Mouse (Mus musculus): ENCODE data around the gene Olfr1167.

Olfr1167 gene

DNA sequence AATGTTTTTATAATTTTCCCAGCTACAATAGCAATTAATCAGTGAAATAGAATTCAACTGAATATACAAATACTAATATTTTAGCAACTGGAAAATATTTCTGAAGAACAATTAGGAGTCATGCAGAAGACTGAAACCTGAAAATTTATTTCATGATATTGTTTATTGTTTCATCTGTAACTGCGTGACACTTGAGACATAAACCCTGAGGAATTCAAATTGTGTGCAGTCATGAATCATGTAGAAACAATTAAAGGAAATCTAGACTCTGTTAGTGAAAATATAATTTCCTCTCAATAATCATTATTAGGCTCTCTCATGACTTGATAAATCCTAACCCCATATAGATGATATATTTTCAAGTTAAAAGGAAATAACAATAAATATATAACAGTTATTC is at the start of gene Olfr1167:
Gene Olfr1167, minus strand, starts transcription at position 101 of the 400 bp plus-strand sequence.
- WGBS: 84% methylated on average over 1 of the region's 1 CpGs

DNA sequence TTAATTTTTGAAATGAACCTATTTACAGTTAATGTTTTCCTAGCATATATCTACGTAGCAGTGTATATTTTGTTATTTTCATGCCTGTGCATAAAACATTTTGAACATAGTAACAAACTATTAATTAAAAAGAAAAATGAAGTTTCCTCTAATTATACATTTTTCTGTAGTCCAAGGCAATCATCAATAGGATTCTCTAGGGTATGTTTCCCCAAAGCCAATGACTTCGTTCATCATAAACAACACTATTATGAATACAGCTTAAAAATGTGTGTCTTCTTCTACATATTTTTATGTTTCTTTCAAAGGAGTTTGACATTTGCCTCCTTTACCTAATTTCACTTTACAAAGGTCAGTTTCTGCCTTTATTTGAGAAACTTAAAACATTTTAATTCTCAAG is 26.6 kb upstream of the Olfr1167 start, which contains the start of gene Olfr1168:
Gene Olfr1168, plus strand, starts transcription at position 301 of the 400 bp plus-strand sequence.
- WGBS: 84% methylated on average over 2 of the region's 2 CpGs

DNA sequence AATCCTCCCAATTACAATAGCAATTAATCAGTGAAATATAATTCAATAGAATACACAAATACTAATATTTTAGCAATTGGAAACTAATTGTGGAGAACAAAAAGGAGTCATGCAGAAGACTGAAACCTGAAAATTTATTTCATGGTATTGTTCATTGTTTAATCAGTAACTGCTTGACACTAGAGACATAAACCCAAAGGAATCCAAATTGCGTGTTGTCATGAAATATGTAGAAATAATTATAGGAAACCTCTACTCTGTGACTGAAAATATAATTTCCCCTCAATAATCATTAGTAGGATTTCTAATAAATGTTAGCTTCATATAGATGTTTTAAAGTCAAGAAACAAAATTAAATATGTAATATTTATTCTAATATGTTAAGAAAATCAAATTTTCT is 26.8 kb downstream of the Olfr1167 start, which contains the start of gene Olfr1166:
Gene Olfr1166, minus strand, starts transcription at position 101 of the 400 bp plus-strand sequence.
- WGBS: 93% methylated on average over 1 of the region's 1 CpGs

Data from cerebral cortex, adult 2 months (tissue).